Mouse (Mus musculus): ENCODE measurements around the gene Tnfsf9.

The Tnfsf9 gene

DNA sequence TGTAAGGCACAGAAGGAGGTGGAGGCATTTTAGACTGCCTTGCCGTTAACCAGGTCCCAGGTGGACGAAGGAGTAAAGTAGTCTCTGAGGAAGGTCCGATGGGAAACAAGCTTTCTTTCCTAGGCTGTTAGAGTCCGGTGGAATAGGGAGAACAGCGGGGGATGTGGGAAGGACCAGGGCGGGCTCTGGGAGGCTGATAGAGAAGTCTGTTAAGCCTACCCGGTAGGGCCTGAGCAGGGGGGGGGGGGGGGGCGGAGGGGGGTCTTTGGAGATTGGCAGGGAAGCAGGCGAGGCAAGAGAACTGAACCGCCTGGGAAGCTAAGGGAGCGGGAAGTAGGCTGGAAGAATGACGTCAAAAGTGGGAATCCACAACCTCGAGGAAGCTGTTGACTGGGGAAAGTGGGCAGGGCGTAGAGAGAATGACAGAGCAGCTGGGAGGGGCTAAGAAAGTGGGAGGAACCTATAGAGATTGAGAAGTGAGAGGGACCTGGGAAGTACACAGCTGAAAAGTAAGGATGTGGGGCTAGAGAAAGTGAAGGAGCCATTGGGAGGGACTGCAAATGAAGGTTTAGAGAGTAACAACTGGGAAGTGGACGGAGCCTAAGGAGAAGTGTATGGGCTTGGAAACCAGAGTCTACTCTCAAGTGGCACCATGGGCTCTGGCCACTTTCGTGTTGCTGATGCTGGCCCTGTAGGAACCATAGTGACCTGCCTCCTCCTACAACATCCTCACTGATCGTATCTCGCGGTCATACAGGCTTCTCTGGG lies 9.1 kb upstream of the Tnfsf9 start:
- DNase-seq (ENCODE audit: low read depth, low spot score), result no peak

GRCm38 (mm10) chr17:57096623-57096920 lies 8.6 kb upstream of the Tnfsf9 start:
- DNase-seq (ENCODE audit: low read depth, low spot score), result peak; percentile 88

GRCm38 (mm10) chr17:57098321-57098720 lies 6.8 kb upstream of the Tnfsf9 start:
- no peak for DNase-seq (ENCODE audit: low read depth, low spot score)

- no peak for DNase-seq (ENCODE audit: low read depth, low spot score)
Observed at GRCm38 (mm10) chr17:57099629-57100325, 5.3 kb upstream of the Tnfsf9 start.

DNA sequence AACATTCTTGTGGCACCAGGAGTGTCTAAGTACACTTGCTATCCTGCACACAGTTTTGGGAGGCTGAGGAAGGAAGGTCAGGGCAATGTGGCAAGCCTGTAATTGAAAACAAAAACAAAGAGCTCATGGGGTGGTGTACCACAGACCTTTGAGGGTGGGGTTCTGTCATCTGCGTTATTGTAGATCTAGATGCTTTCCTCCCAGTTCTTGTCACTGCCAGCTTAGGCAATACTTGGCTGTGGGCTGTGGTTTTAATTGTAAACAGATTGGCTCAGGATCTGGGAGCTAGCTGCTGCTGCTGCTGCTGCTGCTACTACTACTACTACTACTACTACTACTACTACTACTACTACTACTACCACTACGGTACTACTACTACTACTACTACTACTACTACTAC lies 2.8 kb upstream of the Tnfsf9 start:
- no peak for DNase-seq (ENCODE audit: low read depth, low spot score)

- peak; percentile 43 for DNase-seq (ENCODE audit: low read depth, low spot score)
Observed at GRCm38 (mm10) chr17:57104496-57104895, 629 bp upstream of the Tnfsf9 start.

- DNase-seq (ENCODE audit: low read depth, low spot score), result no peak
Observed at GRCm38 (mm10) chr17:57106035-57106368, 877 bp downstream of the Tnfsf9 start.

DNA sequence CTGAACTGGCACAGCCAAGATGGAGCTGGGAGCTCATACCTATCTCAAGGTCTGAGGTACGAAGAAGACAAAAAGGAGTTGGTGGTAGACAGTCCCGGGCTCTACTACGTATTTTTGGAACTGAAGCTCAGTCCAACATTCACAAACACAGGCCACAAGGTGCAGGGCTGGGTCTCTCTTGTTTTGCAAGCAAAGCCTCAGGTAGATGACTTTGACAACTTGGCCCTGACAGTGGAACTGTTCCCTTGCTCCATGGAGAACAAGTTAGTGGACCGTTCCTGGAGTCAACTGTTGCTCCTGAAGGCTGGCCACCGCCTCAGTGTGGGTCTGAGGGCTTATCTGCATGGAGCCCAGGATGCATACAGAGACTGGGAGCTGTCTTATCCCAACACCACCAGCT lies 1.9 kb downstream of the Tnfsf9 start:
- DNase-seq (ENCODE audit: low read depth, low spot score), result no peak

DNA sequence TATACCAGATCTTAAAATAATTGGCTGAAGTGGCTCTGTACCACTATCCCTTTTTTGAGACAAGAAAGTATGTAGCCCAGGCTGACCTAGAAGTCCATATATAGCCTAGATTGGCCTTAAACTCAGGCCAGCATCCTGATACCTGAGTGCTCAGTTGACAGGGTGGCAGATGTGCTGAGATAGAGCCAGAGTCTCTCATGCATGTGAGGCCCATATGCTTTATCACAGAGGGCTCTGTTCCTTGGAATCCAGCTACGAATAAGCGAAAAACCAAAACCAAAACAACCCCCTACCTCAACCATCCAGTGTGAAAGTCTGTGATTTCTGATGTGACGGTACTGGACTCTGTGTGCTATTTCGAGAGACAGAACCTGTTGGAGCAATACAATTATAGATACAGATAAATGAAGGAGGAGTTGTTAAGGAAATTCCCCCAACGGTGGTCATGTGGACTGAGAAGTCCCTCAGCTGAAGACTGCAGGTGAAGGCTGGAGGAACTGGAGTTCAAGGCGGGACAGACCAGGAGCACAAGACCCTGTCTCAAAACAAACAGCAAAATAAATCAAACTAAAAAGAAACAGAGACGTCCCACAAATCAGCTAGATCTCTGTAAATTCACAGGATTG lies 3.0 kb downstream of the Tnfsf9 start:
- no peak for DNase-seq (ENCODE audit: low read depth, low spot score)

- no peak for DNase-seq (ENCODE audit: low read depth, low spot score)
Observed at GRCm38 (mm10) chr17:57108666-57109171, 3.6 kb downstream of the Tnfsf9 start.

- no peak for DNase-seq (ENCODE audit: low read depth, low spot score)
Observed at GRCm38 (mm10) chr17:57110005-57110404, 4.9 kb downstream of the Tnfsf9 start.

- no peak for DNase-seq (ENCODE audit: low read depth, low spot score)
Observed at GRCm38 (mm10) chr17:57112768-57113474, 7.8 kb downstream of the Tnfsf9 start.

DNA sequence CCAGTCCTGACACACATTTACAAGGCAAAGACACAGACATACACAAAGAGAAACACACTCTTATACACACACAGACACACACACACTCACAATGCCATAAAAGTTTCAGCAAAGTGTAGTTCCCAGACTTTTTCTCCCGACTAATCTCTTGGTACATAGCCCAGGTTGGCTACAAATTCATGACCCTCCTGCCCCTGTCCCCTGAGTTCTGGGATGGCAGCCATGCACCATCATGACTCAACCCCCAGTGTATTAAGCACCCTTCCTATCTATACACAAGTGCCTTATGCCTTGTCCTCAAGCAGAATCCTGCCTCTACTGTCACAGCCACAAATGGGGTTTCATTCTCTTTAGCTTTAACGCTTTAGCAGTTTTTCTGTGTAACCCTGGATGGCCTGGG lies 11.7 kb downstream of the Tnfsf9 start:
- DNase-seq (ENCODE audit: low read depth, low spot score), result no peak

- no peak for DNase-seq (ENCODE audit: low read depth, low spot score)
Observed at GRCm38 (mm10) chr17:57118524-57119349, 13.6 kb downstream of the Tnfsf9 start.

GRCm38 (mm10) chr17:57121856-57122255 lies 16.7 kb downstream of the Tnfsf9 start:
- no peak for DNase-seq (ENCODE audit: low read depth, low spot score)

GRCm38 (mm10) chr17:57123192-57124118 lies 18.3 kb downstream of the Tnfsf9 start:
- DNase-seq (ENCODE audit: low read depth, low spot score), result peak; percentile 50

- no peak for DNase-seq (ENCODE audit: low read depth, low spot score)
Observed at GRCm38 (mm10) chr17:57124792-57125191, 19.7 kb downstream of the Tnfsf9 start.

DNA sequence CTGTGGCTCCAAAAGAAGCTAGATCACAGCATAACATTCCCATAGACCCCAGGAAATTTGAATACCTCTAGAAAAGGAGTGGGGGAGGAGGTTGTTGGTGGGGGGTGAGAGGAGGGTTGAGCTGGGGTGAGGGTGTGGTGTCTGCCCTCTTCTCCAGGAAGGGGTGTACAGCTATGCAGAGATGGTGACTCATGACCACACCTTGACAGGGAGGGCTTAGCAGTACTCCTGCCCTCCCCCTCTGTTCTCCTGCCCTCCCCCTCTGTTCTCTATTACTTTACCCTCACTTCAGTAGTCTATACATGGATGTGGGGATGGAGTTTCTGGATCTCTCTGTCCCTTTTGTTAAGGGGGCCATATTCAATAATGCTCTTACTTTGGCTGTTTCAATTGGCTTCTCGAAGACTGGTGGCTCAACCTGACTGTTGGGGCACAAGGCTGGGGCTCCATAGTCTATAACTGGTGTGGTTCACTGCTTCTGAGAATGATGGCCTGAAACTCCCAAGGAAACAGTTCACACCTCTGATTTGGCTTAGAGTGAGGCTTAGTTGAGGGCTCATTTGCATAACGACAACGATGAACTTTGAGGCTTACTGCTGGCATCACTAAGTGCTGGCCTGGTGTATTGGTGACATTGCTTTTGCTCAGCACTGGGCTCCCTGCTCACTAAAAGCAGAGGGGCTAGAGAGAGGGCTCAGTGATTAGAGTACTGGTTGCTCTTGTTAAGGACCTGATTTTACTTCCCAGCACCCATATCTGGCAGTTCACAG lies 20.9 kb downstream of the Tnfsf9 start:
- peak; percentile 44 for DNase-seq (ENCODE audit: low read depth, low spot score)

GRCm38 (mm10) chr17:57131793-57132192 lies 26.7 kb downstream of the Tnfsf9 start:
- DNase-seq (ENCODE audit: low read depth, low spot score), result no peak

All from A20 (cell line).